Mouse (Mus musculus) E14TG2a.4 (cell line): Measurements from ENCODE around the gene Tnfaip8l2.

Source experiments
- CTCF ChIP-seq: conservative IDR thresholded peaks from 2 replicates; pipeline ENCODE4 v1.5.1; 2014; ENCODE audit warnings: low read length
- NANOG ChIP-seq: IDR thresholded peaks from 2 replicates; pipeline ENCODE4 v1.6.1; 2014; ENCODE audit warnings: borderline replicate concordance, low read length, mixed read lengths
- POU5F1 ChIP-seq: IDR thresholded peaks from 2 replicates; pipeline ENCODE4 v1.6.1; 2014; ENCODE audit warnings: low read length, borderline replicate concordance

- TF ChIP-seq CTCF (no peak), POU5F1 (no peak), NANOG (no peak)
These were observed 22.0 kb upstream of the Tnfaip8l2 start for GRCm38 (mm10) chr3:95164256-95164550.
